Mouse (Mus musculus): Measurements from ENCODE around the gene Sp2.

Sp2 gene

DNA sequence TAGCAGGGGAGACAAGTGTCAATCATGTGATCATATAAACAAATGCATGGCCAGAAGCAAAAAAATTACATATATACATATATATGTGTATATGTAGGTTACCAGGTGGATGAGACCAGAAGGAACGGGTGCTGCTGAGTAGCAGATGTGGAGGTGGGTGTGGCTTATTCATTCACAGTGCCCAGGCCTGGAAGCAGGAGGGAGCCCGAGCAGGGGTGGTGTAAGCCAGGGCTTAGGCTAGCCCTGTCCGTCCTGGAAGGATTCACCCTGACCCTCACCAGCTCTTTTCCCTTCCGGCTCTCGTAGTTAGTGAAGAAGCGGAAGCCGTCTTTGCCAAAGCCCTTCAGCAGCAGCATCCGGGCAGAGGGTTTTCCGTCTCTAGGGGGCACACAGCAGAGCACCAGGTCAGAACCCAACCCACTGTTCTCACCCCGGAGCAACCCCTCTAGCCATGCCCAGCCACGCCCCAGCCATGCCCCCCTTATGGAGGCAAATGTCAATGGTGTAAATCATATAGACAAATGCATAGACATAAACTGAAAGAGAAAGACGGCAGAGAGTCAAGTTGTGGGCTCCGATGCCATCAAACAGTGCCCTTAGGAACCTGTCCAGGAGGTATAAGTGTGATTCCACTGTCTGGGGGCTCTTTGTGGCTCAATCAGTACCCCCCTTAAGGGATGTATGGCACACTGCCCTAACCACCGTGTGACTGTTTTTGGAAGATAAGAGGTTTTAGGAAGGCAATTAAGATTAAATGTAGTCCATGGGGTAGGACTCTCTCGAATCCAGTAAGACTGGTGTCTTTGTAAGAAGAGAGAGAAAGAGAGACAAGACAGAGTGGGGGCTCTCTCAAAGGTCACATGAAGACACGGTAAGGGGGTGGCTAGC, 41.9 kb downstream of the Sp2 start:
- DNase-seq (ENCODE audit: low spot score in 2 of 2): no peak

- no peak for DNase-seq (ENCODE audit: low spot score in 2 of 2)
Observed at GRCm38 (mm10) chr11:96938426-96938800, 44.3 kb downstream of the Sp2 start.

- DNase-seq (ENCODE audit: low spot score in 2 of 2): no peak
Observed at GRCm38 (mm10) chr11:96937549-96938425, 45.0 kb downstream of the Sp2 start.

- DNase-seq (ENCODE audit: low spot score in 2 of 2): no peak
Observed at GRCm38 (mm10) chr11:96935872-96936650, 46.7 kb downstream of the Sp2 start.

DNA sequence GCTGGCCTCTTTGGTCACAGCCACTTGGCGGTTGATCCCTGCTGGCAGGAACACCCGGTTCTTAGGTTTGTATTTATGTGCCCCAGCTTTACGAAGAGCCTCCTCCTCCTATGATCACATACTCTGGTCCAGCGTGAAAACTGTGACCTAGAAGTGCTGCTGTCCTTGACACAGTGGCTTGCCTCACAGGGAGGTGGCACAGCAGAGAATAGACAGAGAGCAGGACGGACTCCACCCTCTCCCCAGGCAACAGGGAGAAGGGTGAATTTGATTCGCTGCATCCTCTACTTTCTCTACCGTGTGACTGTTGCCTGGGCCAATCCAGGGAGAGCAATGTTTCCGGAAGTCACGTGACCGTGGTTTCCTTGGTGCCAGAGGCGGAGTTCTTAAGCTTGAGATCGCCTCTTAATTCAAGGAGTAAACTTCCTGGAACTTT, 47.8 kb downstream of the Sp2 start:
- no peak for DNase-seq (ENCODE audit: low spot score in 2 of 2)

DNA sequence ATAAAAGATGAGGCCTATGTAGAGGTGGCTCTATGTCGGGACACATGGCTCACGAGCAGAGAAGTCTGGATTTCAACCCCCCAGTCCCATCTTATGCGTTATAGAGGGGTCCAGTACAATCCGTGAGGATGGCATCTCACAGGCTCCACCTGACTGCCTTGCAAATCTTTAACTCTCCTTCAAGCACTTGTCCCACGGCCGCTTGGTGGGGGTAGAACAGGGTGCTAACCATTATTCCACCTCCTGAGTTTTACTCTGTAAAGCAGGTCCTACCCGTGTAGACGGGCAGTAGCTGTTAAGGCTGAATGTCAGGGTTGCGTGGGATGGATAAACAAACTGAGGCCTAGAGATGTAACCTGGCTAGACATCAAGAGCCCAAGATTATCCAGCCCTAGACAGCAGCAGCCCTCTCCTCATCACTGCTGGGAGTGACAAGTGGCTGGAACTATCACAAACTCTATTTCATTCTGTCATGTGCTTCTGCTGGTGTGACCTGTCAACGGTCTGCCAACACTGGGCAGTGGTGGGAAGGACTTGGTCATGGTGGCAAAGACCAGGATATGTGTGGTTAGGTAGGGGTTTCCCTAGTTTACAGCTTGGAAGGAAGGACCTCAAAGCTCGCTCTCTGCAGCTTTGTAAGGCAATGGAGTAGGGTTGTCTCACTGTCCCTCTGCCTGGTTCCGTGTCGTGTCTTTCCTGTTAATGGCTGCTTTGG, 49.0 kb downstream of the Sp2 start:
- DNase-seq (ENCODE audit: low spot score in 2 of 2): no peak

GRCm38 (mm10) chr11:96931327-96932062, 51.3 kb downstream of the Sp2 start:
- DNase-seq (ENCODE audit: low spot score in 2 of 2): no peak

DNA sequence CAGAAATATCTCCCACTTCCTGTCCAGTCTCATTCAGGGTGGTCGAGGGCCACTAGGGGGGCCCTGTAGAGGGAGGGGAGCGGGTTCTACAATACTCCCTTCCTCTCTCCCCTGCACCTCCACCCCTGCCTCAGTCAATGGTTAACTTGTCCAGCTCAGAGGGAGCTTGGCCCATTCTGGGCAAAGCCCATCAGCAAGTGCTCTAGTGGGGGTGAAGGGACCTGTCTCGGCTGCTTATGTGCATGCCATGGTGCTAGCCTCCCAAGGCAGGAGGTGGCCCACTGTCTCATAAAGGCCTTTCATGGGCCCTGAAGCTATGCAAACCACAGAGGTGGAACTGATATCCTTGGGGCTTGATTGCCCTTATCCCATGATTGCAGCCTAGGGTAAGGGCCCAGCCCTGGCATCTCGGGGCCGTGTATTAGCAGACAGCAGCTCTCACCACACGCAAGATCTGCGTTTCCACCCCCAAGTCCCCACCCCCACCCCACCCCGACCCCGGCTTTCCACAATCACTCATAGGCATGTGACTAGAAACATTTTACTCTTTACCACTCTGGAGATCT, 52.9 kb downstream of the Sp2 start:
- no peak for DNase-seq (ENCODE audit: low spot score in 2 of 2)

DNA sequence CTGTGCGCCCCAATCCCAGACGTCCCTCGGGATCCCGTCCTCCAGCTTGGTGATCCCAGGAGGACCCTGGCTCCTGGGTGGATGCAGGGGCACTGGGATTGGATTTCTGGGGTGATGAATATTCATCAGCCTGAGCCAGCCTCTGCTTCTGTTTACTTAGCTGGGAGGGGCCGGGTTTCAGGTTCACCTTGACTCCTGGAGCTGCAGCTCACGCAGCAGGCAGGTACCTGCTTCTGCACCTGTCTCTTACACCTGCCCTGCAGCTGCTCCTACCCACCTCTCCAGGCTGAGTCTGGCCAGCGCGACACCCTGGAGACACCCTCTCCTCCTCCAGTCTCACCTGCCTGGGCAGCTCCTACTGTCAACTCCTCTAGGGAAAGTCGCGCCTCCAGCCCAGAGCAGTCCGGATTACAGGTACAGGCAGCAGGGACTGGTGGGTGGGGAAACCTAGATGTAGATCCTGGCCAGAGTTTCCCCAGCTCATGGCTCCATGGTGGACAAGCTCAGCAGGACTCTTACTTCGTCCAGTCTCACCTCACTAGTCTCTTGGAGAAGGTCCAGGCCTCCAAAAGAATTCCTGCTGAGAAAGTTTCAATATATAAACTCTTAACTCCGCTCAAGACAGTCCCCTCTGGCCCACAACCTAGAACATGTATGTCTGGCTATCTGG, 53.5 kb downstream of the Sp2 start:
- no peak for DNase-seq (ENCODE audit: low spot score in 2 of 2)

DNA sequence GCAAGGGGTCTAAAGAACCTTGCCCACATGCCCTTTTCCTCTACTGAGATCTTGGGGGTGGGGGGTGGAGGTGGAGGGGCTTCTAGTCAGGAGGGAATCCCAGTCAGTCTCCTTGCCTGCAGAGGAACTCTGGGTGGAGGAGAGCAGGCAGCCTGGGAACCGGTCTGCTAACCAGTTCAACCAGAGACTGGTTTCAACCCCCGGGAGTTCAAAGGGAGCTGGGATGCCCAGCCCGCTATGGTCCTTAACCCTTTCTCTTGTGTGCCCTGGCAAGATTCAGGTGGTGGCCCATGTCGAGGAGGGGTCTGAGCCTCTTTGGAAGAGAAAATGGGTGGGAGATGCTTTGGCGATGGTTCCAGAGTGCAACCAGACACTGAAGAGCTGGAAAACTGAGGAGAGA, 54.1 kb downstream of the Sp2 start:
- DNase-seq (ENCODE audit: low spot score in 2 of 2): no peak

DNA sequence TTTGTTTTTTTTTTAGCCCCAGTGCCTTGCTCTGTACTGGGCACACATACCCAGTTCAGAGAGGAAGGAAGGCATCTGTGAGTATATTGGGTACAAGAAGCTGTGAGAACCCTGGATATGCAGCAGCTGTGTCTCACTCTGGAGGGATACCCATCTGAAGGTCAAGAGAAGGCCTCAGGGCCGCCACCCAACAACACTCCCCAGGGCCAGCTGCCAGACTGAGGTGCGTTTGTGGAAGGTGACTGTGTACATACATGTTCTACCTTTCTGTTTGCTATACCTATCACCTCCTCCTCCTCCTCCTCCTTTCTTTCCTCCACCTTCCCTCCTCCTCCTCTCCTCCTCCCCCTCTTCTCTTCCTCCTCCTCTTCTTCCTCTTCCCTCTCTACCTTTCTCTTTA, 54.7 kb downstream of the Sp2 start, which contains the start of gene Prr15l:
Prr15l (plus strand) TSS at position 17 of the 400 bp plus-strand sequence.
- DNase-seq (ENCODE audit: low spot score in 2 of 2): no peak

- no peak for DNase-seq (ENCODE audit: low spot score in 2 of 2)
Observed at GRCm38 (mm10) chr11:96926587-96926986, 56.2 kb downstream of the Sp2 start.

DNA sequence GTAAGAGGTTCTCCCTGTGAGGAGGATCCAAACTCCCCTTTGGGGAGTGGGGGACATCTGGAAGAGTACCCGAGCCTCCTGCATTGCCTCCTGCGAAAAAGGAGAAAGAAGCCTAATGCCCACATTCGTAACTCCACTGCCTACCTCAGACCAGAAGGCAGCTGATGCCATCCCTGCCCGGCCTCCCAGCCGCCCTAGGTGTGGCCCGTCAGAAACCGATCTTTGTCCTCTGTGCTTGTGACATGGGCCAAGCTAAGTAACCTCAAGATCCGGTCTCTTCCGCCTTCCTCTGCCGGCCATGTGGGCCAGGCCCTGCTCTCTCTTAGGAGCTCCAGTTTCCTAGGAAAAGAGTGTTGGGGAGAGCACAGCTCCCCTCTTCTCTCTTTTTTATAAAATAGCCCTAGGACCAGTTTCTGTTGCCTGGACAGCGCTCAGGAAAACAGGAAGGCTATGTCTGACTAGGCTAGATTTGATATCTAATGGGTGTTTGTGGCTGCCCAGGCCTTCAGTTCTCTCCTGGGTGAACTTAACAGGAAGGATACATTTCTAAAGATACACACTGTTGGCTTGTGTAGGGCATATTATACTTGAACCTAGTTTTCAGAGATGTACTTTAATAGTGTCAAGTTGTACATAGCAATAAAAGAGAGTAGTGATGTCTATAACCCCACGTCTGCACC, 57.1 kb downstream of the Sp2 start:
- no peak for DNase-seq (ENCODE audit: low spot score in 2 of 2)

DNA sequence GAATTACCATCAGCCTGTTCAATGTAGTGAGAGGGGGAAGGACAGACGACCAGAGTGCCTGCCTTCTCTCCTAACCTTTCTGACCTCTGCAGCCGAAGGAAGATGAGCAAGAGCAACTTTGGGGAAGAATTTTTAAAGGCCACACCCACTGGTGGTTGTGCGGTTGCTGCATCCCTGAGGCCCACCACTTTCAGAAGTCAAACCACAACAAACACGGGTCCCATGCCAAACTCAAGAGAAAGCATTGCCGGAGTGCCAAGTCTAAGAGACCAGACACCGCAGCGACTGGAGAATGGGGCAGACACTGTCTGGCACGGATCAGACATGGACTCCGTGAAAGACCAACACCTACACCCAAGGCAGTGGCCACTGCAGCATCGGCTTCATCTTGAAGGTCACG, 57.9 kb downstream of the Sp2 start:
- no peak for DNase-seq (ENCODE audit: low spot score in 2 of 2)

- DNase-seq (ENCODE audit: low spot score in 2 of 2): no peak
Observed at GRCm38 (mm10) chr11:96919003-96919402, 63.8 kb downstream of the Sp2 start.

- no peak for DNase-seq (ENCODE audit: low spot score in 2 of 2)
Observed at GRCm38 (mm10) chr11:96917415-96917814, 65.3 kb downstream of the Sp2 start.

DNA sequence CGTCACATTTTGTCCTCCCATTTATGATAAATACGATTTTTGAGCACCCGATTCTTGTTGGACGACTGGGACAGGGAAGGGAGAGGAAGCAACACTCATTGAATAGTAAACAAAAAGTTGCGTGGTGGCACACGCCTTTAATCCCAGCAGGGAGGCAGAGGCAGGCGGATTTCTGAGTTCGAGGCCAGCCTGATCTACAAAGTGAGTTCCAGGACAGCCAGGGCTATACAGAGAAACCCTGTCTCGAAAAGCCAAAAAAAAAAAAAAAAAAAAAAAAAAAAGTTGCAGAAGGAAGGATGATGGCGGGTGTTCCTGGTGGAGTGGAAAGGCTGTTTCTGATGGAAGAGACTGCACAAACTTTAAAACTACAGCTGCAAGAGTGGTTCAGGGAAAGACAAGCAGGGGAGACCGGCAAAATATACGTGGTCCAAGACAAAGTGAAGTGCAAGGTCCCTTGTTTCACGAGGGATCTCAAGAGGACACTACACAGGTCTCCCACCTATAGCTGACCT, 65.8 kb downstream of the Sp2 start:
- DNase-seq (ENCODE audit: low spot score in 2 of 2): no peak

DNA sequence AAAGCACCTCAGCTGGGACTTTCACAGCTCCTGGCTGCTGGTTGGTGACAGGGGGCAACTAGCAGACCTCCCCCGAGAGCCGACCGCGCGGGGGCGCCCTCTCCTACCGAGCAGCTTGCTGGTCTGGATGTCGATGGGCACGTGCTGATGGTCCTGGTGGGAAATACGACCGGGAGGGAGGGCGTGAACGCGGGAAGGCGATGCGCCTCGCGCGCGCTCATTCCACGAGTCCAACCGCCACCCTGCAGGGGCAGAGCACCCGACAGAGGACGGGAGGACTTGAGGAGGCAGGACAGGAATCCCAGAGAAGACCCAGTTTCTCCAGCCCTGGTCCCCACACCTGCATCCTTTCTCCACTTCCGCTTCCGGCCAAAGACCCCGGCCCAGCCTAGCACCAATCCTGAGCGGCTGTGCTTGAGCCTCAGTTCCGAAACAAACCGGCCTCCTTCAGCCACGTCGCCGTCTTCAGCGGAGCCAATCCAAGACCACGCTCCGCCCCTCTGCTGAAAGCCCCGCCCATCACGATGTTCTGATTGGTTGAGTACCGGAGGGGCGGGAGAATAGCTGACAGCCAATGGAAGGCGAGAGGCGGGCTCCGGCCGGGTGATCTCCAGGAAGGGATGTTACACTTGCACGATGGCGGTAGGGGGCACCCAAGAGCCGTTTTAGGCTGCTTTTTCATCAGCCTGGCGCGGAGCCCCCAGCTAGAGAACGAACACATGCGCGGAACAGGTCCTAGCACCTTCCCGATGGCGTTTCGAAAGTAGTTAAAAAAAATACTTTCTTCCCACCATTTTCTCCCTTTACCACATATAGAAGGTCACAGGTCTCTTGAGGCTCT, 66.5 kb downstream of the Sp2 start, which contains the start of gene Cdk5rap3:
Cdk5rap3 (minus strand) TSS at position 453 of the 841 bp plus-strand sequence.
- peak; percentile 95 to 98 for DNase-seq (ENCODE audit: low spot score in 2 of 2)

Measured in frontal cortex, postnatal 25 days (tissue).